Mouse (Mus musculus) hematopoietic stem cell, adult 5-6 weeks (primary cell): ENCODE results near the gene Nol11. TPM values are rescaled to one million over a fixed set of nuclear protein-coding genes. Genes with fewer than 3 reads are reported as not detected.

ENCODE experiments used
- ATAC-seq, 2 experiments: fragments of 125-278 bp in 1 of 2; replicated peaks in 1 of 2; 2 replicates each; pipeline ENCODE4 v1.8.0; 2016 to 2017; ENCODE audit warnings: inconsistent platforms in 2 of 2, mild to moderate bottlenecking in 2 of 2, moderate number of reproducible peaks in 2 of 2, low read depth in 1 of 2, moderate TSS enrichment in 1 of 2; ENCODE audit not compliant: low FRiP score in 2 of 2, poor library complexity in 2 of 2, severe bottlenecking in 2 of 2, insufficient read depth in 1 of 2, low TSS enrichment in 1 of 2
- total RNA-seq: library from RNA; stranded (forward); fragments of 172-1452, 232-1000 nt; gene quantifications from 2 replicates; pipeline ENCODE4 v1.2.3, GENCODE M21; 2017

Nol11 gene
- 47.5 and 63.5 TPM in 2 replicates for total RNA-seq

DNA sequence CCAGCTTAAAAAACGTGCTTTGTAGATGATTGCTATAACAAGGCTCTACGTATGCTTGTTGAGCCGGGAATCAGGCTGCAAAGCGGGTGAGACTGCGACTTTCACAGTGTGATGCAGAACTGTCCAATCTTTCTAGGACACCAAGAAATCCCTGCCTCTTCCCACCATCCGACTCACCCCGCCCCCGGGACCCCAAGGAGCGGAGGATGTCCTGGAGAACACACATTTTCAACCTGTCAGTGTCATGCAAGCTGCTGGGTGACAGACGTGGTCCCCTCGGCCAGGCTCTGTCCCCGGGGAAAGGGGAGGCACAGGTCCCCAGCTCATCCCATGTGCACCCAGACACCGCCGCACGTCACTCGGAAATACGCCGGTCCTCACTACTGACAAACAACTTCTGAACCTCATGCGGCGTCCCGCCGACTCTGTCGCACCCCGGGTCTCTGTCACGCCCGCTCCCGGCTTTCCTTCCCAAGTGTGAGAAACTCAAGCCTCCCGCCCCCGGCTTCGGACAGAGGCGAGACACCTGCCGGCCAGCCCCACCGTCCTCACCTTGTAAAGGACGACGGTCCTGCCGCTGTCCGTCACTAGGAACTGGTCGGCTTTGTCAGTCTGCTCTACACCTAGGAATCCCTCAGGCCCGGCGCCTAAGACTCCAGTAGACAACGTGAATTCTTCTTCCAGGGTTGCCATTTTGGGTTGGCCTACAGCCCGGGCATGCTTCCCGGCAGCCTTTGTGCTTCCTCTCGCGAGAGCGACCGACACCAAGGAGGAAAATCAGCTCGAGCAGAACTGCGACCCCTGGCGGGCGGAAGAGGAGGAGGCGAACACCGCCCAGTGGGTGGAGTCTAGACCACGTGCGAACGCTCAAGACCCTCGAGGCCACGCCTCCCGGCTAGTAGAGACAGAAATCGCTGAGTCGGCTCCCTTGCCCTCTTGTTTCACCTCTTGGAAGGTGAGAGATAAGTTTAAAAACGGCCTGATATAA, at the start of gene Nol11:
Gene Nol11, minus strand, starts transcription at position 817 of the 988 bp plus-strand sequence.
- ATAC-seq: peak; percentile 98 to 99

GRCm38 (mm10) chr11:107238506-107238905, 49.3 kb upstream of the Nol11 start:
- no peak for ATAC-seq

GRCm38 (mm10) chr11:107237532-107237931, 48.4 kb upstream of the Nol11 start:
- ATAC-seq: no peak

GRCm38 (mm10) chr11:107233252-107233890, 44.2 kb upstream of the Nol11 start:
- ATAC-seq: no peak

DNA sequence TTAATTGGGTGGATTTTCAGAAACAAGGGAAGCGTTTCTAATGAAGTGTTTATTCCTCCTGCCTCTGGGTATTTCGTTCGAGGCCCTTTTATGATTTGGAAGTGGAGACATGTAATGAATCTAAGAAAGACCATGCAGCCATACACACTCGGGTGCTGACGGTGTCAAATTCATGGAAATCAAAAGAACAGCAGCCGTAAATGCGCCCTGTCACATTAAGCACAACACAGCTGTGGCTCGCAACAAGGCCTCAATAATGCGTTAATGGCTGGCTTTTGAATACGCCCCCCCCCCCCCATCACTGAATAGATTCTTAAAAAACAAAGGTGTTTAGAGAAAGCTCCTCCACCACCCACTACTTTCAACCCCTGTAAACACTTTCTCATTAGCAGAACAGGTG, 40.9 kb upstream of the Nol11 start:
- ATAC-seq: no peak

DNA sequence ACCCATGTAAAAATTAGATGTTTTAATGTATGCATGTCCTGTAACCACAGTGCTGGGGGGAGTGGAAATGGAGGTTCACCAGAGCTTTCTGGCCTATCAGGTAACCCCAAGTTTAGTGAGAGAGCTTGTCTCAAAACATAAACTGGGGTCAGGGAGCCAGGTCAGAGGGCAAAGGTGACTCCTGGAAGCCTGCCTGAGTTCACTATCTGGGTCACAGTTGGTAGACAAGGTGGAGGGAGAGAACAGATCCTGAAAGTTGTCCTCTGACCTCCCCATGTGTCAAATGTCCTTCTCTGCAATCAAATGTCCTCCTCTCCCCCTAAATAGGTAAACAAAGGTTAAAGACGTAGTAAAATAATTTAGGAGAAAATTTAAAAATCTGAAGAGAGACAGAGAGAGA, 37.2 kb upstream of the Nol11 start:
- no peak for ATAC-seq

GRCm38 (mm10) chr11:107226013-107226412, 36.8 kb upstream of the Nol11 start:
- no peak for ATAC-seq

DNA sequence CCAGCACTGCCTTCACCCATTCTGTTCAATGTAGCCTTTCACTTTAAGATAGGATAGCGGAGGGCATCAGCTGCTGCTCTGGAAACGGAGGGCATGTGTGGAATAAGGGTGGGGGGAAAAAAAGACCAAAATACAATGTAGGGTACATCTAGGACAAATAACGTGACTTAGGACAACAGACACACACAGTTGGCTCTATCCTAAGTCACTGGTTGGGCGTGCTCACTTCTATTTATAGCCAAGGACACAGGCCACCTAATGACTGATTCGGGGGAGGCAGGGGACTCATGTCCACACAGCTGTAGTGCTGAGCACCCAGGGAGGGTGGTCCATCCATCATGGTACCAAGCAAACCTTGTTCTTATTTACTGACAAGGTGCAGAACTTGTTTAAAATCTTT, 36.1 kb upstream of the Nol11 start:
- no peak for ATAC-seq

GRCm38 (mm10) chr11:107223667-107224214, 34.6 kb upstream of the Nol11 start:
- no peak for ATAC-seq

DNA sequence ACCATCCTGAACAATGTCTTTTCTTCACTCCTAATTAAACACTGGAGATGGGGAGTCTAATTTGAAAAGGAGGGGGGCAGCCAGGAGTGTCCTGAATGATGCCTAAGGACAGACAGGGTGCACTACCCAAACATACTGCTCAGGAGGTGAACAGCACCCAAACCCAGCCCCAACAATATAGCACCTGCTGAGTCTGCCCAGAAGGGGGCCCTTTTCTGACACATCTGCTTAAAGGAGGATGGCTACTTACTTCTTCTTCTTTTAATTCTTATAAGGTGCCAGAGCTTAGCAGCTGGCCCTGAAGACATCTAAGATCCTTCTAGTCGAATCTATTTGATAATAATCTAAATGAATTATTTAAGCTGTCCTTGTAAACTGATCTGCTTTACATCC, 34.0 kb upstream of the Nol11 start:
- no peak for ATAC-seq

DNA sequence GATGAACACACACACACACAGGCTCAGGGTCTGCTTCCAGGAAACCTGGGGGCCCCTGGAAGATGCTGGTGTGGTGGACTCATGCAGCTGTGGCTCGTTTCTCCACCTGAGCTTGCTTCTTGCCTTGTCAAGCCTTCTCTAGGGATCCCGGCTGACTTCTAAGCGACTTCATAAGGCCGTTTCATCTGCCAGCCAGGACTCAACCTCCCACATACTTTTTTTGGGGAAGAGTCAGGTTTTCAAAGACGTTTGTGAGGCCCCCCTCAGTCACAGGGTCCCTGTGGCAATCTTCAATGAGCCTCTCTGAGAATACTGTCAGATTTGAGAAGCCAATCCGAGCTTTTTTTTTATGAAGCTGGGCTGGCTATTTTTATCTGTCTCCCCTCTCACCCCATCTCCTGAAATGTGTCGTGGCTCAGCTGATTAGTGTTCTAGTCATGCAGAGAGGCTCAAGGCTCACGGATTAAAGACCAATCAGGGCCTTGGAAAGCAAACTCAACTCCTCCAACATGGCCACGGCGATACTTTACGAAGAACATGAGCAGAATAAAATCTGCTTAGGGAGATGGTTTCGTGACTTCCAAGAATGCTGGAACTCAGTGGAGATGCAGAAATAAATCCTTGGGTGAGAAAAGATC, 33.5 kb upstream of the Nol11 start:
- ATAC-seq: no peak

- no peak for ATAC-seq
Measured at GRCm38 (mm10) chr11:107215111-107215510, 25.9 kb upstream of the Nol11 start.

GRCm38 (mm10) chr11:107213745-107214144, 24.6 kb upstream of the Nol11 start:
- ATAC-seq: no peak

GRCm38 (mm10) chr11:107209818-107210217, 20.6 kb upstream of the Nol11 start:
- ATAC-seq: no peak

- no peak for ATAC-seq
Measured at GRCm38 (mm10) chr11:107201773-107202172, 12.6 kb upstream of the Nol11 start.

GRCm38 (mm10) chr11:107199281-107199680, 10.1 kb upstream of the Nol11 start:
- ATAC-seq: peak; percentile 56 to 68; a peak in 3 of 4 replicates

DNA sequence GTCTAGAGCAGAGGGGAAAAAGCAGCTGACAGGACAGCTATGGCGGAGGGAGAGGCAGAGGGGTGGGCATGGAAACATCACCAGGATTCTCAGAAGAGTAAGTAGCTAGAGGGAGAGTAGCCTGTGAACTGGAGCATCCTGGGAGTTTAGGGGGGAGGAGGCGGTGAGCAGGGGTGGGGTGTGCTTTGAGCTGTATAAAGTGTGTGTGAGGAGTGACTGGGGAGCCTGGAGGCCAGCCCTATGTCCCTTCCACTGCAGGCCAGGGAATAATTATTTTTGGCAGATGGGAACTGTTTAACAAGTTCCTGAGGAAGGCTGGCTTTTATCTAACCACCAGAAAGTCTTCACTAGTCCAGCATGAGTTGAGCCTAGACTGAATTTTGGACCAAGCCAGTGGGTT, 6.2 kb upstream of the Nol11 start:
- no peak for ATAC-seq

DNA sequence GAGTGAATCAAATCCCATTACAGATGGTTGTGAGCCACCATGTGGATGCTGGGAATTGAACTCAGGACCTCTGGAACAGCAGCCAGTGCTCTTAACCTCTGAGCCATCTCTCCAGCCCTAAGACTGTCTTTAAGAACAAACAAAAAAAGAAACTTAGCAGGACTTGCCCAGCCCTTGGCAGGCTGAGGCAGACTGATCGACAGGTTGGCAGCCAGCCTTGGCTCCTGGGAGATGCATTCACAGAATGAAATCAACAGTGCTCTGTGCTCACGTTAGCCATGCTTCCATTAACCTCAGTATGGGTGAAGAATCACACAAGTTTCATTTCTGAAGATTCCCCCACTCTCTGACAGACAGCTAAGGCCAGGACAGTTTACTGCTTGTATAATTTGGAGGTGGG, 1.2 kb upstream of the Nol11 start:
- ATAC-seq: no peak
